Mouse (Mus musculus): ENCODE data around the gene Gm45785. TPM values are rescaled to one million over a fixed set of nuclear protein-coding genes. Genes with fewer than 3 reads are reported as not detected.
A peak's percentile ranks its signal among the peaks of the same experiment; 100 is the strongest.
"Not testable (repeated sequence)": the region's sequence is repeated elsewhere in the genome, so short reads cannot be mapped to it uniquely, and the experiment has no call there.

The Gm45785 gene
- not detected in 2 replicates for polyA plus RNA-seq (2015; fragmentation: Nextera tagmentation; extraction: Ambion mirVana)

- no peaks in the 10 kb centered on the region for H3K9me3 ChIP-seq (replicated peaks)
- H3K4me1 ChIP-seq, result peaks cover 32% of the 10 kb centered on the region
- peak within 1 kb of the TSS; percentile 84 for H3K4me3 ChIP-seq
- H3K27me3 ChIP-seq, result no peaks in the 10 kb centered on the region
- H3K9ac ChIP-seq, result peak within 1 kb of the TSS; percentile 92
- peak; percentile 80 for ATAC-seq
- peaks cover 65% of the 10 kb centered on the region for H3K36me3 ChIP-seq (ENCODE audit: poor library complexity, severe bottlenecking)
- 2% methylated on average over 51 of the region's 51 CpGs for WGBS
- H3K4me2 ChIP-seq, result peak within 1 kb of the TSS; percentile 99
- H3K27ac ChIP-seq, result peak within 1 kb of the TSS; percentile 93
Measured at GRCm38 (mm10) chr7:140855860-140856784, at the start of gene Gm45785. Gm45785 (minus strand) TSS chr7:140856331.

DNA sequence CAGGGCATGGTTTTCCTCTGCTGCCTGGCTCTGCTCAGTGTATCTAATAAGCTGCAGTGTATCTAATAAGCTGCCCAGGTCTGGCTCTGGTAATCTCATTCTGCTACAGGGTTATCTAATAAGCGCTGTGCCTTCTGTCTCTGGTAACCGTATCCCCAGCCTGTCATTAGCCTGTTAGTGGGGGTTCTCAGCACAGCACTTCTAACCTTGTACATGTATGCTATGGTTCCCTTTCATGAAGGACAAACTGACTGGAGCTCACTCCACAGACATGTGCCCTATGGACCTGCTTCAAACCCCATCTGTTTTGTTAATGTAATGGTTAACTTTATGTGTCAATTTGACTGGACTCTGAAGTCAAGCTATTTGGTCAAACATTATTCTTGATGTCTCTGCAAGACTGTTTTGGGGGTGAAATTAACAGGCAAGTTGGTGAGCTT is 49.5 kb upstream of the Gm45785 start:
- 85% methylated on average over 2 of the region's 2 CpGs for WGBS
- Histone ChIP-seq H3K4me2 (no peak overlapping the region), H3K27ac (no peak overlapping the region), H3K4me3 (no peak overlapping the region), H3K9ac (no peak overlapping the region), H3K36me3 (ENCODE audit: poor library complexity, severe bottlenecking) (no peaks in the 10 kb centered on the region), H3K4me1 (peaks cover 7% of the 10 kb centered on the region; the same call in 1 of the 2 replicates), H3K27me3 (no peaks in the 10 kb centered on the region), H3K9me3 (replicated peaks) (no peaks in the 10 kb centered on the region)
- ATAC-seq, result no peak

GRCm38 (mm10) chr7:140903212-140903611 is 47.1 kb upstream of the Gm45785 start:
- Histone ChIP-seq H3K9ac (no peak overlapping the region), H3K9me3 (replicated peaks) (no peaks in the 10 kb centered on the region), H3K27me3 (no peaks in the 10 kb centered on the region), H3K36me3 (ENCODE audit: poor library complexity, severe bottlenecking) (peaks cover 13% of the 10 kb centered on the region), H3K4me3 (no peak overlapping the region), H3K27ac (no peak overlapping the region; the same call in 1 of the 2 replicates), H3K4me1 (peaks cover 2% of the 10 kb centered on the region; the same call in 1 of the 2 replicates), H3K4me2 (no peak overlapping the region)
- 21% methylated on average over 13 of the region's 13 CpGs for WGBS
- ATAC-seq, result peak; percentile 45; the same call in 1 of the 2 replicates

- 74% methylated on average over 15 of the region's 15 CpGs for whole genome bisulfite sequencing
- no peaks in the 10 kb centered on the region for H3K9me3 ChIP-seq (replicated peaks)
- H3K27ac ChIP-seq, result no peak overlapping the region
- no peak for ATAC-seq
- no peak overlapping the region for H3K9ac ChIP-seq
- H3K27me3 ChIP-seq, result no peaks in the 10 kb centered on the region
- H3K4me2 ChIP-seq, result no peak overlapping the region
- peaks cover 22% of the 10 kb centered on the region for H3K36me3 ChIP-seq (ENCODE audit: poor library complexity, severe bottlenecking)
- no peak overlapping the region for H3K4me3 ChIP-seq
- peaks cover 2% of the 10 kb centered on the region; the same call in 1 of the 2 replicates for H3K4me1 ChIP-seq
Measured at GRCm38 (mm10) chr7:140902036-140902875, 46.1 kb upstream of the Gm45785 start.

- H3K9ac ChIP-seq, result no peak within 1 kb of the TSS
- 84% methylated on average over 10 of the region's 10 CpGs for WGBS
- H3K4me1 ChIP-seq, result peaks cover 2% of the 10 kb centered on the region; the same call in 1 of the 2 replicates
- H3K36me3 ChIP-seq (ENCODE audit: poor library complexity, severe bottlenecking), result peaks cover 40% of the 10 kb centered on the region
- no peak within 1 kb of the TSS for H3K4me3 ChIP-seq
- H3K27me3 ChIP-seq, result no peaks in the 10 kb centered on the region
- H3K9me3 ChIP-seq (replicated peaks), result no peaks in the 10 kb centered on the region
- no peak for ATAC-seq
- no peak within 1 kb of the TSS for H3K27ac ChIP-seq
- no peak within 1 kb of the TSS for H3K4me2 ChIP-seq
Measured at GRCm38 (mm10) chr7:140900220-140900619, 44.1 kb upstream of the Gm45785 start, which contains the start of gene Cox8b. Cox8b (minus strand) TSS chr7:140900446.

DNA sequence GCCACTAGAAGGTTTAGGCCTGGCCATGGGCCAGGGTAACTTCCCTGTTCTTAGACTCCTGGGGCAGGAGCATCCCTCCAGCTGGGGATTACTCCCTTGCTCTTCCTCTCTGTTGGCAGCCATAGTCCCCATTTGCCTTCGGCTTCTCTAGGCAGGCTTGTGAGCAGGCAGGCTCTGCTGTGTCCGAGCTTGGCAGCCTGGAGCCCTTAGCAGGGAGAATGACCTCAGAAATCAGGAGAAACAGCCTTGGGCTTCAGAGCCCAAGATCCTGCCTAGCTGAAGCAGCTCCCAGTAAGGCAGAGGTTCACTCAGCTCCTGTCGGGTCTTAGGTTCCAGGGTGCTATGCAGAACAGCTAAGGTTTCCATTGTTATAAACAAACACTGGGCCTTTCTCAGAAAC is 43.0 kb upstream of the Gm45785 start:
- Histone ChIP-seq H3K4me2 (no peak overlapping the region), H3K4me1 (peaks cover 2% of the 10 kb centered on the region; the same call in 1 of the 2 replicates), H3K27ac (no peak overlapping the region), H3K36me3 (ENCODE audit: poor library complexity, severe bottlenecking) (peaks cover 50% of the 10 kb centered on the region), H3K9me3 (replicated peaks) (no peaks in the 10 kb centered on the region), H3K4me3 (no peak overlapping the region), H3K9ac (no peak overlapping the region), H3K27me3 (no peaks in the 10 kb centered on the region)
- no peak for ATAC-seq
- WGBS, result 75% methylated on average over 3 of the region's 3 CpGs

DNA sequence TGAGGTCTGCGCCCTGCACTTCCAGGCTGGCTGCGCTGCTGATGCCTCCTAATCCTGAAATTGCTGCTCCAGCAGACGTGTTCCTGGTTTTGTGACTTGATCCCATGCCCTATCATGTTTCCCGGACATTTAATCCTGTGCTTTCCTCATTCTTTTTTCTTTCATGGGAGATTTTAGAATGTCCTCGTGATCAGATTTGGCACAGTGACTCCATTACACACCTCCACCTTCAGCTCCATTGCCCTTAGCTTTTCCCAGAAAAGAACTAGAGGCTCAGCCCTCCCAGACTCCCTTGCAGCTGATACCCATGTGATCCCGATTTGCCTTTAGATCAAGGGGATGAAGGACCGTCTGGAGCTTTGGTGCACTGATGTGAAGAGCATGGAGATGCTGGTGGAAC is 41.7 kb upstream of the Gm45785 start:
- no peak overlapping the region for H3K9ac ChIP-seq
- H3K4me1 ChIP-seq, result no peaks in the 10 kb centered on the region
- no peak overlapping the region for H3K4me3 ChIP-seq
- no peaks in the 10 kb centered on the region for H3K9me3 ChIP-seq (replicated peaks)
- ATAC-seq, result no peak
- no peak overlapping the region for H3K4me2 ChIP-seq
- H3K36me3 ChIP-seq (ENCODE audit: poor library complexity, severe bottlenecking), result peaks cover 61% of the 10 kb centered on the region
- H3K27me3 ChIP-seq, result no peaks in the 10 kb centered on the region
- no peak overlapping the region for H3K27ac ChIP-seq
- WGBS, result 88% methylated on average over 7 of the region's 7 CpGs

DNA sequence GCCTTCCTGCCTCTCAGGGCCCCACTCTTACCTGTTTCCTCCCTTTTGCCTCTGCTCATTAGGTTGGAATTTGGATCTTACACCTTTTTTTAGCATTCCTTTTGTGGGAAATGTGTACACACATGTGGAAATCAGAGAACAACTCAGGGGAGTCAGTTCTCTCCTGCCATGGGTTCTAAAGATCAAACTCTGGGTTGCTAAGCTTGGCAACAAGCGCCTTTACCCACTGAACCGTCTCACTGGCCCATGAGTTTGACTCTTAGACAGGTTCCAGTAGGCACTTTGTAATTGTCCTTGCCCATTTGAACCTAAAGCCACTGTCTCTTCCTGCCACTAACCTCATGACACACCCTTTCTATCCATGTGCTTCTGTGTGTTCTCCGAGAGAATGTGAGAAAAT is 38.5 kb upstream of the Gm45785 start:
- Histone ChIP-seq H3K36me3 (ENCODE audit: poor library complexity, severe bottlenecking) (peaks cover 81% of the 10 kb centered on the region), H3K4me2 (no peak overlapping the region), H3K27ac (no peak overlapping the region), H3K9me3 (replicated peaks) (no peaks in the 10 kb centered on the region), H3K27me3 (no peaks in the 10 kb centered on the region), H3K4me1 (no peaks in the 10 kb centered on the region), H3K9ac (no peak overlapping the region), H3K4me3 (no peak overlapping the region)
- ATAC-seq, result no peak
- 96% methylated on average over 3 of the region's 3 CpGs for WGBS

GRCm38 (mm10) chr7:140894031-140894430 is 37.9 kb upstream of the Gm45785 start:
- no peaks in the 10 kb centered on the region for H3K4me1 ChIP-seq
- H3K36me3 ChIP-seq (ENCODE audit: poor library complexity, severe bottlenecking), result peaks cover 82% of the 10 kb centered on the region
- WGBS, result 87% methylated on average over 7 of the region's 7 CpGs
- H3K9ac ChIP-seq, result no peak overlapping the region
- ATAC-seq, result no peak
- no peak overlapping the region for H3K4me2 ChIP-seq
- H3K27ac ChIP-seq, result no peak overlapping the region
- H3K27me3 ChIP-seq, result no peaks in the 10 kb centered on the region
- H3K4me3 ChIP-seq, result no peak overlapping the region
- no peaks in the 10 kb centered on the region for H3K9me3 ChIP-seq (replicated peaks)

GRCm38 (mm10) chr7:140890636-140891035 is 34.5 kb upstream of the Gm45785 start:
- 96% methylated on average over 16 of the region's 16 CpGs for WGBS
- H3K36me3 ChIP-seq (ENCODE audit: poor library complexity, severe bottlenecking), result peaks cover 80% of the 10 kb centered on the region
- ATAC-seq, result not testable (repeated sequence)

DNA sequence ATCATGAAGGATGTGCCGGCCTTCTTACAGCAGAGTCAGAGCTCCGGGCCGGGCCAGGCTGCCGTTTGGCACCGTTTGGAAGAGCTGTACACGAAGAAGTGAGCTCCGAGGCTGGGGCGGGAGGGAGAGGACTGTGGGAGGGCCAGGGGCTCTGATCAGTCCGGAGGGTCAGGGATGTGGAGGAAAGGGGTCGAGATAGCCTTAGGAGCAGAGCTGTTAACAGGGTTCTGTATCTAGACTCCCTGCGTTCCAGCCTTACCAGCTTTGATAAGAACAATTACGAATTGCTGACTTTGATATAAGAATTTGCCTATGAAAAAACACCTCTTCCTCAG is 26.3 kb upstream of the Gm45785 start:
- Histone ChIP-seq H3K27me3 (no peaks in the 10 kb centered on the region), H3K36me3 (ENCODE audit: poor library complexity, severe bottlenecking) (peaks cover 32% of the 10 kb centered on the region), H3K4me2 (peak overlapping the region; percentile 73), H3K4me1 (peaks cover 22% of the 10 kb centered on the region), H3K9ac (peak overlapping the region; percentile 80), H3K27ac (peak overlapping the region; percentile 83; the same call in 1 of the 2 replicates), H3K4me3 (peak overlapping the region; percentile 82), H3K9me3 (replicated peaks) (no peaks in the 10 kb centered on the region)
- ATAC-seq, result no peak
- WGBS, result under 1% methylated on average over 12 of the region's 12 CpGs

More at GRCm38 (mm10) chr7:140890636-140891035, 34.5 kb upstream of the Gm45785 start:
- H3K4me3 ChIP-seq; H3K27me3 ChIP-seq; H3K9ac ChIP-seq; H3K9me3 ChIP-seq (replicated peaks); H3K4me1 ChIP-seq; H3K4me2 ChIP-seq; H3K27ac ChIP-seq: not testable (repeated sequence)
